Mouse (Mus musculus): ENCODE results near the gene Mrgprb3. TPM values are rescaled to one million over a fixed set of nuclear protein-coding genes. Genes with fewer than 3 reads are reported as not detected.

Mrgprb3 gene
- not detected in 2 replicates for polyA plus RNA-seq (2014; fragmentation: Nextera tagmentation; extraction: Ambion mirVana)

- ATAC-seq (no peak), DNase-seq (ENCODE audit: low spot score) (no peak)
- WGBS, result 94% methylated on average over 2 of the region's 2 CpGs
- Histone ChIP-seq H3K4me2 (ENCODE audit: low read length) (no peak within 1 kb of the TSS), H3K4me3 (ENCODE audit: low read depth, low read length) (no peak within 1 kb of the TSS), H3K9ac (ENCODE audit: low read length) (no peak within 1 kb of the TSS), H3K27ac (ENCODE audit: low read depth, low read length) (no peak within 1 kb of the TSS), H3K27me3 (replicated peaks; ENCODE audit: control insufficient read depth, insufficient read depth, low read length) (no peaks in the 10 kb centered on the region), H3K36me3 (ENCODE audit: control insufficient read depth, insufficient read depth, low read length) (no peaks in the 10 kb centered on the region), H3K9me3 (replicated peaks; ENCODE audit: control insufficient read depth, low read length) (no peaks in the 10 kb centered on the region), H3K4me1 (ENCODE audit: control insufficient read depth, insufficient read depth, low read length) (no peaks in the 10 kb centered on the region)
Observed at GRCm38 (mm10) chr7:48643711-48644110, at the start of gene Mrgprb3. Gene Mrgprb3, minus strand, starts transcription at chr7:48643811.

Other genes starting within 250 kb of the Mrgprb3 start
- not detected in 2 replicates for gene Mrgprb1, start 187.5 kb downstream of the Mrgprb3 start, polyA plus RNA-seq (2014; fragmentation: Nextera tagmentation; extraction: Ambion mirVana)
- gene Mrgprx2, start 144.5 kb downstream of the Mrgprb3 start, polyA plus RNA-seq (2014; fragmentation: Nextera tagmentation; extraction: Ambion mirVana), result not detected in 2 replicates
- gene Mrgprb2, start 85.7 kb downstream of the Mrgprb3 start, polyA plus RNA-seq (2014; fragmentation: Nextera tagmentation; extraction: Ambion mirVana), result not detected in 2 replicates
- 54.9 and 61.5 TPM in 2 replicates for gene Zdhhc13, start 145.2 kb upstream of the Mrgprb3 start, polyA plus RNA-seq (2014; fragmentation: Nextera tagmentation; extraction: Ambion mirVana)
- not detected in 2 replicates for gene Csrp3, start 204.2 kb upstream of the Mrgprb3 start, polyA plus RNA-seq (2014; fragmentation: Nextera tagmentation; extraction: Ambion mirVana)
- gene E2f8, start 237.8 kb upstream of the Mrgprb3 start, polyA plus RNA-seq (2014; fragmentation: Nextera tagmentation; extraction: Ambion mirVana), result 4.1 and 4.6 TPM in 2 replicates

All from forebrain, embryonic 14.5 days (tissue).